Mouse (Mus musculus): ENCODE results near the gene Ceacam16. TPM values are rescaled to one million over a fixed set of nuclear protein-coding genes. Genes with fewer than 3 reads are reported as not detected.

Ceacam16 gene
- total RNA-seq, 1 experiment from 2014 or later = 3.3 TPM

DNA sequence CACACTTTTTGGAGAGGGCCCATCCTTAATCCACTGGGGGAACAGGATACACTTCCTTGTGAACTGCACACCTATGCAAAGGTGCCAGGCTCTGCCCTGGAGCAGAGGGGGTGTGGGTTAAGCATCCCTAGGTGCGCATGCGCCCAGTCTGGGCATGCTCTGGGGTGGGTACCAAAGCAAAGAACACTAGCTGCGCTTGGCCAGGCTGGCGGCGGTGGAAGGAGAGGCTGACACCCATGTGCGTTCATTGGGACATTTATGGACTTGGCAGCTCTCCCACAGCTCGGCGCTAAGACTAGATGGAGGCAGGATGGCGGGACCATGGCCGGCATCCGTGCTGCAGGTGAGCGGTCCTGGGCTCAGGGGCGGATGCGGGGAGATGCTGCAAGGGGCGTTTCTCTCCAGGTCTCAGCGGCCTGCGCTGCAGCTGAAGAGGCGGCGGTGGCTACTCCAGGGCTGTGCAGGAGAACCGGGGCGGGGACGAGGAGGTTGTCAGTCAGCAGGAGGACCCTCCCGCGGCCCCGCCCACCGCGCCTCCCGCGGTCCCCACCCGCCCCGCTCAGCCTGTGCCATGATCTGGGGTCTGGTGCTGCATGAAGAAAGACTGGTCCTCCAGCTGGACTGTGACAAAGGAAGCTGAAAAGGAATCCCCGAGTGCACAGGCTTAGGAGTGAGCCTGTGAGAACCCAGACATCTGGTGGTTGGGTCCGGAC is 9.1 kb downstream of the Ceacam16 start, which contains the start of gene Gm19345:
Gm19345 (plus strand) TSS at position 146 of the 713 bp plus-strand sequence.
- ATAC-seq (ENCODE audit: extremely low read depth, insufficient number of reproducible peaks, low FRiP score, poor library complexity, severe bottlenecking) = no peak

- ATAC-seq (ENCODE audit: extremely low read depth, insufficient number of reproducible peaks, low FRiP score, poor library complexity, severe bottlenecking) = peak; percentile 37
These were observed 16.5 kb downstream of the Ceacam16 start for GRCm38 (mm10) chr7:19844521-19845171.

- ATAC-seq (ENCODE audit: extremely low read depth, insufficient number of reproducible peaks, low FRiP score, poor library complexity, severe bottlenecking) = peak; percentile 79
These were observed 17.5 kb downstream of the Ceacam16 start for GRCm38 (mm10) chr7:19843561-19843960.

GRCm38 (mm10) chr7:19842885-19843504 is 18.1 kb downstream of the Ceacam16 start:
- ATAC-seq (ENCODE audit: extremely low read depth, insufficient number of reproducible peaks, low FRiP score, poor library complexity, severe bottlenecking) = no peak

GRCm38 (mm10) chr7:19841686-19842413 is 19.2 kb downstream of the Ceacam16 start:
- ATAC-seq (ENCODE audit: extremely low read depth, insufficient number of reproducible peaks, low FRiP score, poor library complexity, severe bottlenecking) = no peak

DNA sequence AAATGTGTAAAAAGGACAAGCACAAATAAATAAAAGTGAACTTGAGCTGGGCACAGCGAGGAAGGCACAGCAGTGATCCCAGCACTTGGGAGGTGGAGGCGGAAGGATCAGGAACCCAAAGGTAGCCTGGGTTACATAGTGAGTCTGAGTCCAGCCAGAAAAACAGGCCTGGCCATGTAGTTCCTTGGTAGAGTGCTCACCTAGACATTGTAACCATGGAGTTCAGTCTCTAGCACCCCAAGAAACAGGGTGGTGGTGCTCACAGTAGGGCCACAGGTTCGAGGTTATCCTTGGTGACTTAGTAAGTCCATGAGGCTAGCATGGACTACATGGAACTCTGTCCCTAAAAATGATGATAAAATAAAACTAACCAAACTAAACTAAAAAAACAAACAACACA is 20.2 kb downstream of the Ceacam16 start:
- ATAC-seq (ENCODE audit: extremely low read depth, insufficient number of reproducible peaks, low FRiP score, poor library complexity, severe bottlenecking) = no peak

- no peak for ATAC-seq (ENCODE audit: extremely low read depth, insufficient number of reproducible peaks, low FRiP score, poor library complexity, severe bottlenecking)
These were observed 20.7 kb downstream of the Ceacam16 start for GRCm38 (mm10) chr7:19840371-19840770.

DNA sequence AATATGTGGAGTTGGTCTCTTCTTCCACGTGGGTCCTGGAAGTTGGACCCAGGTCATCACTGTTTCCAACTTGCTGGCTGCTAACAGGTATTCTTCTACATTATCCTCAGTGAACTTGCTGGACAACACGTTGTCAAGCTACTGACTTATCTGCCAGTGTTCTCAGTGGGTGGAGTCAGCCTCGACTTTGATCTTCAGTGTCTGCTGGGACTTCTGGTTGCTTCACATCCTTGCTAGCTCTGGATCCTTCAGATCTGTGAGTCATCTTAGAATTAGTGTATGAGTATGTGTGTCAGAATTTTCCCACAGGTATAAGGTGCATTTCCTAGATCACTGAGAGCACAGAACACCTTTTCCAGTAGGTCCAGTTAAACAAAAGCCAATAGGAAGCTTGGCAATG is 24.3 kb downstream of the Ceacam16 start:
- ATAC-seq (ENCODE audit: extremely low read depth, insufficient number of reproducible peaks, low FRiP score, poor library complexity, severe bottlenecking) = no peak

- no peak for ATAC-seq (ENCODE audit: extremely low read depth, insufficient number of reproducible peaks, low FRiP score, poor library complexity, severe bottlenecking)
These were observed 27.0 kb downstream of the Ceacam16 start for GRCm38 (mm10) chr7:19834055-19834454.

GRCm38 (mm10) chr7:19831837-19832236 is 29.3 kb downstream of the Ceacam16 start:
- peak; percentile 70 for ATAC-seq (ENCODE audit: extremely low read depth, insufficient number of reproducible peaks, low FRiP score, poor library complexity, severe bottlenecking)

DNA sequence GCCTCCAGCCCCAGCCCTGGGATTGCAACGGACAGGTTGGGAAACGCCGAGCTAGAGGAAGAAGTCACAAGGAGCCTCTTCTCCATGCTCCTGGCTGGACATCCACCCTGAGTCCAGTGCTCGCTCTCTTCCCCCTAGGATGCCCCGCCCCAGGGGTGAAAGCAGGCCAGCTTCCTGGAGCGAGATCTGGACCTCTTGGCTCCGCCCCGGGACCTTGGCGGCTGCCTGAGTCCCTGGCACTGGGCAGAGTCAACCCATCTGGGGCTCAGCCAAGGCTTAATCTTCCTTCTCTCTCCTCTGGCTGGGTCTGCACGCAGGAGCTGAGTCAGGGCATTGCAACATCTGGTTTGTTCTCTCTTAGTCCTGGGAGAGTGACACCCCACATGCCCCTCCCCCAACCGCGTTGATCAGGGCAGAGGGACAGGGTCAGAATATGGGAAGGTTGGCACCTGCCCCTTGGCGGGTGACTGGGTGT is 30.4 kb downstream of the Ceacam16 start:
- ATAC-seq (ENCODE audit: extremely low read depth, insufficient number of reproducible peaks, low FRiP score, poor library complexity, severe bottlenecking) = peak; percentile 86

DNA sequence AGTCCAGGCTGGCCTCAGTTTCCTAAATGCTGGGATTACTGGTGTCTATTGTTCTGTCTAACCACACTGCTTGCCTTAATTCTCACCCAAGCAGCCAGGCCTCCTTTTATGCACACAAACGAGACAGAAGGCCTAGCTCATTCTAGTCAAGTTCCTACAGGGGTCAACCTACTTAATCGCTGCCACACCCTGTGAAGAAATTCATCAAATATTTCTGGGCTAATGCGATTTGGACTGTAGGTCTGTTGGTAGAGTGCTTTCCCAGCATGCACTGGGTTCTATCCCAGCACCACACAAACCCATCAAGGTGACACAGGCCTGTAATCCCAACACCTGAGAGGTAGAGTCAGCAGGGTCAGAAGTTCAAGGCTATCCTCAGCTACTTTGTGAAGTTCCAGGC is 31.4 kb downstream of the Ceacam16 start:
- ATAC-seq (ENCODE audit: extremely low read depth, insufficient number of reproducible peaks, low FRiP score, poor library complexity, severe bottlenecking) = no peak

- ATAC-seq (ENCODE audit: extremely low read depth, insufficient number of reproducible peaks, low FRiP score, poor library complexity, severe bottlenecking) = no peak
These were observed 34.3 kb downstream of the Ceacam16 start for GRCm38 (mm10) chr7:19826756-19827155.

- ATAC-seq (ENCODE audit: extremely low read depth, insufficient number of reproducible peaks, low FRiP score, poor library complexity, severe bottlenecking) = peak; percentile 70
These were observed 36.7 kb downstream of the Ceacam16 start for GRCm38 (mm10) chr7:19824182-19824973.

DNA sequence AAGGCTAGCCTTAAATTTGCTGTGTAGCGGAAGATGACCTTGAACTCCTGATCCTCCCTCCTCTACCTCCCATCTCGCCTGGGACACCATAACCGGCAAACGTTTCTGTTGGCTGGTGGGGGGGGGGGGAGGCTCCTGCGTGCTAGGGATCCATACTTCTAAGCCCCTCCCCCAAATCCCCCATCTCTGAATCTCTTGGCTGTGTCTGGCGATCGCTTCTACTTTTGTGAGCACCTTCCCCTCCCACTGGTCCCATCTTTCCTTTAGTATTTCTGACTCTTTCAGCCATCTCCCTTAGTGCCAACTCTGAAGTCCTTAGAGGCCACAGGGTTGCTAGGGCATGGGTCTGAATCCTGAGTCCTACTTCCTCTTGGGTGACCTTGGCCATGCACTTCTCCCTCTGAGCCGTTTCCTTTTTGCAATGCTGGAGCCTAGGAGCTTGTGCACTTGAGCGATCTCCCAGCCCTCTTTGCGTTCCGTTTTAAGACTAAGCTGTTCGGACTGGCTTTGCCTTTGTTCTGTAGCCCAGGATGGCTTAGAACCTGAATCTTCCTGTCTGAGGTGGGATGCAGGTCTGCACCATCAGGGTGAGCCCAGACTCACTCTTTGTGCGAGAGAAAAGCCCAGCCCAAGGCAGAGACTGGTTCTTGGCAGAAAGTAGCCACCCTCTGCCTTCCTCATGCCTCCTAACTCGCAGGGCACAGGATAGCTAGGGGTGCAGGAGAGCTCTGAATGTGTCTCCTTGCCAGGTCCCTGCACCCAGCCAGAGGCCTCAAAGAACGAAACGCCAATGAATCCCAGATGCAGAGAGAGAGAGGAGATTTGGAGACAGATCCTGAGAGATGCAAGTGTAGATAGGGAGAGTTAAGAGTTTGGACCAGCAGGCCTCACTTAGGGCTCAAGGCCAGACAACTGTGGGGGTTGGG is 37.6 kb downstream of the Ceacam16 start:
- peak; percentile 37 for ATAC-seq (ENCODE audit: extremely low read depth, insufficient number of reproducible peaks, low FRiP score, poor library complexity, severe bottlenecking)

- peak; percentile 31 for ATAC-seq (ENCODE audit: extremely low read depth, insufficient number of reproducible peaks, low FRiP score, poor library complexity, severe bottlenecking)
These were observed 38.5 kb downstream of the Ceacam16 start, which contains the start of gene Bcl3 for GRCm38 (mm10) chr7:19822604-19823058. Bcl3 (minus strand) TSS chr7:19822770.

DNA sequence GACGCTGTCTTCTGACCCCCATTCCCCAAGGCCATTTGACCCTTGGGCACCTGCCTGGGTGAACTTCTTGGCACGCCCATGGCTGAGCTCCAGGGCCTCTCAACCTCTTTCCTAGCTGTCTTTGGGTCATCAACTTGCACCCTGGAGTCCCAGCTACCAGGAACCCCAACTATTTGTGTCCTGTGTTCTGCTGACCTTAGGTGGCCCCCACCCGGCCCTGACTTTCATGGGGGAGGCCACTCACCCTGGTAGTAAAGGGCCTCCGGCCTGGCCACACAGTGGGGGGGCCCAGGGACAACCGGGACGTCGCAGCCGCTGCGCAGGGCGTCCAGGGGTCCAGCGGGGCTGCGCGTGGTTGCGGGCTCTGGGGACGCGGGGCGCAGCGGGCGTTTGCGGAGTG is 38.9 kb downstream of the Ceacam16 start:
- ATAC-seq (ENCODE audit: extremely low read depth, insufficient number of reproducible peaks, low FRiP score, poor library complexity, severe bottlenecking) = no peak

All from neutrophil, adult 5-6 weeks (primary cell).